Mouse (Mus musculus) forebrain, embryonic 12.5 days (tissue): Measurements from ENCODE around the gene Ms4a6d. TPM values are rescaled to one million over a fixed set of nuclear protein-coding genes. Genes with fewer than 3 reads are reported as not detected.

Source experiments
- ATAC-seq: fragments of 200-750 bp; cut with Nextera tagmentation; 2 replicates; pipeline ENCODE4 v1.8.0; 2017; ENCODE audit warnings: moderate TSS enrichment; ENCODE audit not compliant: low FRiP score
- H3K27ac ChIP-seq: fragments of 300-500 bp; sonication (generic); 2 replicates; pipeline ENCODE4 v1.5.1; 2016; ENCODE audit warnings: mild to moderate bottlenecking
- H3K27me3 ChIP-seq: fragments of 300-500 bp; sonication (generic); 2 replicates; pipeline ENCODE4 v1.6.1; 2016; ENCODE audit warnings: mild to moderate bottlenecking
- H3K36me3 ChIP-seq: fragments of 300-500 bp; sonication (generic); replicated peaks from 2 replicates; pipeline ENCODE4 v1.6.1; 2016; ENCODE audit warnings: mild to moderate bottlenecking
- H3K4me1 ChIP-seq: fragments of 300-500 bp; sonication (generic); 2 replicates; pipeline ENCODE4 v1.6.1; 2016
- H3K4me2 ChIP-seq: fragments of 300-500 bp; sonication (generic); 2 replicates; pipeline ENCODE4 v1.6.1; 2016; ENCODE audit warnings: mild to moderate bottlenecking, moderate library complexity
- H3K4me3 ChIP-seq: fragments of 300-500 bp; sonication (generic); replicated peaks from 2 replicates; pipeline ENCODE4 v1.5.1; 2016; ENCODE audit warnings: mild to moderate bottlenecking
- H3K9ac ChIP-seq: fragments of 300-500 bp; sonication (generic); 2 replicates; pipeline ENCODE4 v1.6.1; 2016; ENCODE audit warnings: mild to moderate bottlenecking
- H3K9me3 ChIP-seq: fragments of 300-500 bp; sonication (generic); 2 replicates; pipeline ENCODE4 v1.6.1; 2016
- WGBS: fragments of 180-500 bp; shearing (Covaris S2); methylation state at CpG from one replicate; pipeline ENCODE4 v1.1.7; 2016; 5-methylcytosine and 5-hydroxymethylcytosine counted together
- polyA plus RNA-seq: library from polyadenylated mRNA; unstranded; fragments of >200 nt; fragmentation: Nextera tagmentation; extraction: Ambion mirVana; gene quantifications from 2 replicates; pipeline ENCODE4 v1.2.1, GENCODE M21; 2016

Ms4a6d gene
- polyA plus RNA-seq = 1.4 and 1.7 TPM in 2 replicates

GRCm38 (mm10) chr19:11604603-11605002 lies at the start of gene Ms4a6d:
Gene Ms4a6d, minus strand, starts transcription at chr19:11604849.
- Histone ChIP-seq H3K27ac (no peak within 1 kb of the TSS), H3K9me3 (no peaks in the 10 kb centered on the region), H3K4me2 (no peak within 1 kb of the TSS), H3K4me1 (no peaks in the 10 kb centered on the region), H3K4me3 (no peak within 1 kb of the TSS), H3K9ac (no peak within 1 kb of the TSS), H3K36me3 (no peaks in the 10 kb centered on the region), H3K27me3 (no peaks in the 10 kb centered on the region)
- no peak for ATAC-seq
- WGBS = 95% methylated on average over 2 of the region's 2 CpGs

DNA sequence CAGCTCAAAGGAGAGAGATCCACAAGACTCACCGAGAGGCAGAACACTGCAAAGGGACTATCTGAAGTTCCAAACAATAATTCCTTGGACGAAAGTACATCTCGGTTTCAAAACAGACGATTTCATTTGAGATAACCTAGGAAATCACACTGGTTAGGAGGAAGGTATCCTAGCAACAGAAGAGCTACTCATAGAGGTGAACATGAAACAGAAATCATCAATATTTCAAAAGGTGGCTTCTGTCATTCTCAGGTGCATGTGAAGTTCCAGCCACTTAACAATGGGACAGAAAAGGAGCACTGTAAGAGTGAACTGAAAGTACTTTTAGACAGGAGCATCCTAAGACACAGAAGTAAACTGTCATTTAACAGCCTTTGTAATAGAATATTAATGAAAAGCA lies 44.9 kb upstream of the Ms4a6d start:
- Histone ChIP-seq H3K27ac (no peak overlapping the region), H3K27me3 (no peaks in the 10 kb centered on the region), H3K9me3 (no peaks in the 10 kb centered on the region), H3K4me3 (no peak overlapping the region), H3K4me2 (no peak overlapping the region), H3K9ac (no peak overlapping the region), H3K36me3 (no peaks in the 10 kb centered on the region), H3K4me1 (no peaks in the 10 kb centered on the region)
- ATAC-seq = no peak
- 83% methylated on average over 4 of the region's 4 CpGs for WGBS

- no peaks in the 10 kb centered on the region for H3K36me3 ChIP-seq
- no peak overlapping the region for H3K9ac ChIP-seq
- H3K27ac ChIP-seq = no peak overlapping the region
- no peak overlapping the region for H3K4me3 ChIP-seq
- no peak overlapping the region for H3K4me2 ChIP-seq
- no peaks in the 10 kb centered on the region for H3K27me3 ChIP-seq
- H3K4me1 ChIP-seq = no peaks in the 10 kb centered on the region
- no peaks in the 10 kb centered on the region for H3K9me3 ChIP-seq
- 85% methylated on average over 3 of the region's 3 CpGs for WGBS
- no peak for ATAC-seq
Measured at GRCm38 (mm10) chr19:11646166-11646565, 41.5 kb upstream of the Ms4a6d start.

- WGBS = 69% methylated on average over 1 of the region's 1 CpGs
Measured at GRCm38 (mm10) chr19:11640732-11641131, 36.1 kb upstream of the Ms4a6d start, which contains the start of gene Ms4a3. Gene Ms4a3, minus strand, starts transcription at chr19:11640851.

DNA sequence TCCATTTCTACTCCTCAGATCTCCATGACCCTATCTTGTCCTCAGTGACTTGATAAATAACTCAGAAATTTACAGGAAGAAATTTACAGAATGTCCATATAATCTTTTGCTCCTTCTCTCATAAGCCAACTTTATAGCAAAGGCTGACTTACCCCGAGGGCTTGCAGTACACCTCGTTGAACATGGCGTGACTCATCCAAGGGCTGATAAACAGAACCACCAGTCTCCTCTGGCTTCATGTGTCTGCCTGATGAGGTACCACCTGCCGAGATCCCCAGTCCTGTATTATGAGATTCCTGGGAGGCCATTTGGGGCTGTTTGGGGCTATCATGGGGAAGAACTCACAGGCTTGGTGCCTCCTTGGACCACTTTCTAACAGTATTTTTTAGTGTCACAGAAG lies 34.4 kb upstream of the Ms4a6d start:
- no peaks in the 10 kb centered on the region for H3K27me3 ChIP-seq
- H3K27ac ChIP-seq = no peak overlapping the region
- no peaks in the 10 kb centered on the region for H3K4me1 ChIP-seq
- H3K9me3 ChIP-seq = no peaks in the 10 kb centered on the region
- no peak overlapping the region for H3K4me2 ChIP-seq
- H3K9ac ChIP-seq = no peak overlapping the region
- no peaks in the 10 kb centered on the region for H3K36me3 ChIP-seq
- no peak for ATAC-seq
- WGBS = 79% methylated on average over 4 of the region's 4 CpGs
- H3K4me3 ChIP-seq = no peak overlapping the region

More at GRCm38 (mm10) chr19:11640732-11641131, 36.1 kb upstream of the Ms4a6d start, which contains the start of gene Ms4a3:
- Histone ChIP-seq H3K9ac (no peak within 1 kb of the TSS), H3K36me3 (no peaks in the 10 kb centered on the region), H3K9me3 (no peaks in the 10 kb centered on the region), H3K27me3 (no peaks in the 10 kb centered on the region), H3K4me2 (no peak within 1 kb of the TSS), H3K27ac (no peak within 1 kb of the TSS), H3K4me1 (no peaks in the 10 kb centered on the region), H3K4me3 (no peak within 1 kb of the TSS)
- no peak for ATAC-seq

- H3K4me2 ChIP-seq = no peak overlapping the region
- no peak overlapping the region for H3K4me3 ChIP-seq
- ATAC-seq = no peak
- no peak overlapping the region for H3K9ac ChIP-seq
- H3K36me3 ChIP-seq = no peaks in the 10 kb centered on the region
- H3K9me3 ChIP-seq = no peaks in the 10 kb centered on the region
- H3K4me1 ChIP-seq = no peaks in the 10 kb centered on the region
- H3K27ac ChIP-seq = no peak overlapping the region
- 81% methylated on average over 5 of the region's 5 CpGs for WGBS
- no peaks in the 10 kb centered on the region for H3K27me3 ChIP-seq
Measured at GRCm38 (mm10) chr19:11635572-11635971, 30.9 kb upstream of the Ms4a6d start.

GRCm38 (mm10) chr19:11634330-11634729 lies 29.7 kb upstream of the Ms4a6d start:
- Histone ChIP-seq H3K27ac (no peak overlapping the region), H3K9ac (no peak overlapping the region), H3K36me3 (no peaks in the 10 kb centered on the region), H3K4me1 (no peaks in the 10 kb centered on the region), H3K9me3 (no peaks in the 10 kb centered on the region), H3K27me3 (no peaks in the 10 kb centered on the region), H3K4me3 (no peak overlapping the region), H3K4me2 (no peak overlapping the region)
- 67% methylated on average over 2 of the region's 2 CpGs for WGBS
- ATAC-seq = no peak

- no peaks in the 10 kb centered on the region for H3K36me3 ChIP-seq
- no peak overlapping the region for H3K9ac ChIP-seq
- H3K27me3 ChIP-seq = no peaks in the 10 kb centered on the region
- H3K27ac ChIP-seq = no peak overlapping the region
- 91% methylated on average over 1 of the region's 1 CpGs for WGBS
- no peak overlapping the region for H3K4me3 ChIP-seq
- no peak overlapping the region for H3K4me2 ChIP-seq
- H3K4me1 ChIP-seq = no peaks in the 10 kb centered on the region
- no peak for ATAC-seq
- no peaks in the 10 kb centered on the region for H3K9me3 ChIP-seq
Measured at GRCm38 (mm10) chr19:11633732-11634131, 29.1 kb upstream of the Ms4a6d start.

DNA sequence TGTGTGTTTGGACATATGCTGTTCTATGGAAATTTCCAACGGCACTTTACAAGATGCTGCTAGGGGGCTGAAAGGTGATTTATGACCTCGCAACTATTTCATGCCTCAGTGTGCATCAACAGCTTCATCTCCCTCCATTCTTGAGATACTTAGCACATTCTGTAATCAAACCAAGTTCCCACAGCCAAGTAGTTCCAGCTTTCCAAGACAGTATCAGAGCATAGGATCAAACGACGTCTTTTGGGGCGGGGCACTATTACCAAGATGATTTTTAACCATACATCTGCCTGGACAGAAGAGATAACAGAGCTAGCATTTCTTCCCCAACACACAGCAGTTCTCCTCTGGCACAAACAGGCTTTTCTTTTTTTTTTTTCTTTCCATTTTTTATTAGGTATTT lies 20.6 kb upstream of the Ms4a6d start:
- no peaks in the 10 kb centered on the region for H3K27me3 ChIP-seq
- ATAC-seq = no peak
- H3K27ac ChIP-seq = no peak overlapping the region
- no peak overlapping the region for H3K9ac ChIP-seq
- H3K4me2 ChIP-seq = no peak overlapping the region
- no peaks in the 10 kb centered on the region for H3K4me1 ChIP-seq
- 81% methylated on average over 5 of the region's 5 CpGs for WGBS
- no peaks in the 10 kb centered on the region for H3K9me3 ChIP-seq
- H3K4me3 ChIP-seq = no peak overlapping the region
- no peaks in the 10 kb centered on the region for H3K36me3 ChIP-seq

DNA sequence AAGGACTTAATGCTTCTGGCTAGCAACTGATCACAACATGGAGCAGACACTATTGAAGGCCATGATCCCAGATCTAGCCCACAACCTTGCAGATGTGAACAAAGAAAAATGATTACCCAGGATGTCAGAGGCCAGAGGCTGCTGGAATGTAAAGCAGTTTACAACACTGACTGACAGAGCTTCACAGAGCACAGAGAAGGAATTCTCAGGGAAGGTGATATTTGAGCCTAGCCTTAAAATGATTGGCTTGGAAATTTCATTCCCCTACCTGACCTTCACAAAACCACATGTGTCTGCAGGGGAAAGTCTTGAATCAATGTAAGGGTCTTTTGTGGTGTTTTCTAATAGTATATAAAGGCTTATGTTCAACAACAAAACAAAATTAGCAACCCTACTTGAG lies 20.2 kb upstream of the Ms4a6d start:
- Histone ChIP-seq H3K9me3 (no peaks in the 10 kb centered on the region), H3K4me2 (no peak overlapping the region), H3K36me3 (no peaks in the 10 kb centered on the region), H3K4me3 (no peak overlapping the region), H3K27me3 (no peaks in the 10 kb centered on the region), H3K4me1 (no peaks in the 10 kb centered on the region), H3K27ac (no peak overlapping the region), H3K9ac (no peak overlapping the region)
- no peak for ATAC-seq

GRCm38 (mm10) chr19:11623551-11623950 lies 18.9 kb upstream of the Ms4a6d start, which contains the start of gene Ms4a2:
Gene Ms4a2, minus strand, starts transcription at chr19:11623719.
- H3K36me3 ChIP-seq = no peaks in the 10 kb centered on the region
- no peak within 1 kb of the TSS for H3K4me3 ChIP-seq
- no peak within 1 kb of the TSS for H3K27ac ChIP-seq
- no peaks in the 10 kb centered on the region for H3K9me3 ChIP-seq
- H3K4me1 ChIP-seq = no peaks in the 10 kb centered on the region
- no peak within 1 kb of the TSS for H3K4me2 ChIP-seq
- WGBS = 90% methylated on average over 2 of the region's 2 CpGs
- H3K27me3 ChIP-seq = no peaks in the 10 kb centered on the region
- ATAC-seq = no peak
- no peak within 1 kb of the TSS for H3K9ac ChIP-seq

DNA sequence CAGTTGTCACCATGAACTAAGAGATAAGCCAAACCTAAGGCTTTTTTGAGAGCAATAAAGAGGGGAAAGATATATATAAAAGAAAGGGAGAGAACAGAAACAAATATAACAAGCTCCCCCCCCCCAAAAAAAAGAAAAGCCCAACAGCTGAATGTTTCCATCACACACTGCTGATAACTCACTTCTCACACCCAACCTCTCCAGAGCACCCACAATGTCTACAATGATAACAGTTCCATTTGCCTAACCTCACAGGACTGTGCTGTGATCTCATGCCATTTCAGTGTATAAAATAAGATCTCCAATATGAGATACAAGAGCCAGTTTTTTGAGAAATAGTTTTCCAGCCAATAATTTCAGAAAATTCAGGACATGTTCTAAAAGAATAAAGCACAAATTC lies 13.3 kb upstream of the Ms4a6d start:
- H3K36me3 ChIP-seq = no peaks in the 10 kb centered on the region
- H3K9me3 ChIP-seq = no peaks in the 10 kb centered on the region
- H3K4me1 ChIP-seq = no peaks in the 10 kb centered on the region
- H3K27me3 ChIP-seq = no peaks in the 10 kb centered on the region
- no peak for ATAC-seq
- no peak overlapping the region for H3K27ac ChIP-seq
- H3K4me2 ChIP-seq = no peak overlapping the region
- no peak overlapping the region for H3K9ac ChIP-seq
- no peak overlapping the region for H3K4me3 ChIP-seq

GRCm38 (mm10) chr19:11614805-11615204 lies 10.2 kb upstream of the Ms4a6d start:
- no peak for ATAC-seq
- H3K9ac ChIP-seq = no peak overlapping the region
- no peaks in the 10 kb centered on the region for H3K27me3 ChIP-seq
- no peaks in the 10 kb centered on the region for H3K36me3 ChIP-seq
- WGBS = 75% methylated on average over 2 of the region's 2 CpGs
- H3K4me2 ChIP-seq = no peak overlapping the region
- no peak overlapping the region for H3K27ac ChIP-seq
- no peaks in the 10 kb centered on the region for H3K9me3 ChIP-seq
- no peaks in the 10 kb centered on the region for H3K4me1 ChIP-seq
- H3K4me3 ChIP-seq = no peak overlapping the region
